Mouse (Mus musculus): ENCODE data around the gene Tubg2.

DNA sequence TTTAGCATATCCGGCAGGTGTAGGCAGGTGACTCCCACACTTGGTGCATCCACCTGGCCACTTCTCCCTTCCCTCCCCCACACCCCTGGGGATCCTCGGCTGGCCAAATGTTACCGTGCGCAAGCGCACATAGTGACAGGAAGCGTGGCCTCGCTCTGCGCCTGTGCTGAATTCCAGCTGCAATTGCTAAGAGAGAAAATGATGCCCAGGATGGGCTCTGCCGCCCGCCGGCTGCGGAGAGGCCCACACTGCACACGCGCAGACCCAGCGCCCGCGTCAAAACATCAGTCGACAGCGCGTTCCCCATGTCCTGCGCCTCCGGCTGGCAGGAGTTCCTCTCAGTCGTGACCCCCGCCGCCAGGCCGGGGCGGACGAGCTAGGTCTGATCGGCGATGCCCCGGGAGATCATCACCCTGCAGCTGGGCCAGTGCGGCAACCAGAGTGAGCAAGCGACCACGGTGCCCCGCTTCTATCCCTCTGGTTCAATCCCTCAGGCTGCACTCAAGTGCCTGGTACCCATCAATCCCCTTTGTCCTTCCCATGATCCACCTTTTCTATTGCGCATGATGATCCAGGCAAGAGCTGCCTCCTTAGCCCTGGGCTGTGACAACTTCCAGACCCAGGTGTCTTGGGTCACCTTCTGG is at the start of gene Tubg2:
- no peak for TF ChIP-seq POLR2A (IDR thresholded peaks at IDR 0.05; ENCODE audit: low read depth, low read length)
- no peak for TF ChIP-seq CTCF (conservative IDR thresholded peaks at IDR 0.05; ENCODE audit: insufficient read depth, insufficient read length, low read depth, low read length)
